Mouse (Mus musculus): ENCODE data around the gene Fam72a.
"Not testable (repeated sequence)": the region's sequence is repeated elsewhere in the genome, so short reads cannot be mapped to it uniquely, and the experiment has no call there.

Fam72a gene

GRCm38 (mm10) chr1:131526371-131527270 is 1.1 kb upstream of the Fam72a start:
- DNase-seq (ENCODE audit: inconsistent ontology term) = peak; percentile 80

- DNase-seq (ENCODE audit: inconsistent ontology term) = peak; percentile 78
These were observed 391 bp downstream of the Fam72a start for GRCm38 (mm10) chr1:131528081-131528507.

GRCm38 (mm10) chr1:131528561-131529166 is 961 bp downstream of the Fam72a start:
- peak; percentile 50 for DNase-seq (ENCODE audit: inconsistent ontology term)

GRCm38 (mm10) chr1:131539771-131540170 is 12.1 kb downstream of the Fam72a start:
- DNase-seq (ENCODE audit: inconsistent ontology term) = no peak

GRCm38 (mm10) chr1:131540795-131541194 is 13.1 kb downstream of the Fam72a start:
- DNase-seq (ENCODE audit: inconsistent ontology term) = no peak

- DNase-seq (ENCODE audit: inconsistent ontology term) = no peak
These were observed 13.7 kb downstream of the Fam72a start for GRCm38 (mm10) chr1:131541431-131541830.

GRCm38 (mm10) chr1:131541903-131542302 is 14.2 kb downstream of the Fam72a start:
- DNase-seq (ENCODE audit: inconsistent ontology term) = no peak

- DNase-seq (ENCODE audit: inconsistent ontology term) = no peak
These were observed 16.3 kb downstream of the Fam72a start for GRCm38 (mm10) chr1:131543886-131544565.

GRCm38 (mm10) chr1:131546798-131547690 is 19.3 kb downstream of the Fam72a start:
- DNase-seq (ENCODE audit: inconsistent ontology term) = peak; percentile 87

- no peak for DNase-seq (ENCODE audit: inconsistent ontology term)
These were observed 21.0 kb downstream of the Fam72a start for GRCm38 (mm10) chr1:131548494-131549365.

- no peak for DNase-seq (ENCODE audit: inconsistent ontology term)
These were observed 24.3 kb downstream of the Fam72a start for GRCm38 (mm10) chr1:131551956-131552355.

- no peak for DNase-seq (ENCODE audit: inconsistent ontology term)
These were observed 25.7 kb downstream of the Fam72a start for GRCm38 (mm10) chr1:131553428-131553827.

GRCm38 (mm10) chr1:131555042-131555812 is 27.5 kb downstream of the Fam72a start:
- peak; percentile 88 for DNase-seq (ENCODE audit: inconsistent ontology term)

- DNase-seq (ENCODE audit: inconsistent ontology term) = no peak
These were observed 32.8 kb downstream of the Fam72a start for GRCm38 (mm10) chr1:131560500-131560899.

- DNase-seq (ENCODE audit: inconsistent ontology term) = no peak
These were observed 34.4 kb downstream of the Fam72a start for GRCm38 (mm10) chr1:131562081-131562480.

GRCm38 (mm10) chr1:131566056-131566455 is 38.4 kb downstream of the Fam72a start:
- not testable (repeated sequence) for DNase-seq (ENCODE audit: inconsistent ontology term)

- DNase-seq (ENCODE audit: inconsistent ontology term) = no peak
These were observed 42.0 kb downstream of the Fam72a start for GRCm38 (mm10) chr1:131569721-131570120.

GRCm38 (mm10) chr1:131570391-131570790 is 42.7 kb downstream of the Fam72a start:
- no peak for DNase-seq (ENCODE audit: inconsistent ontology term)

- peak; percentile 34 for DNase-seq (ENCODE audit: inconsistent ontology term)
These were observed 46.0 kb downstream of the Fam72a start for GRCm38 (mm10) chr1:131573721-131574120.

Measured in Muller cell, postnatal 12 days (primary cell).